Mouse (Mus musculus): ENCODE results near the gene Cwc27.

The Cwc27 gene

DNA sequence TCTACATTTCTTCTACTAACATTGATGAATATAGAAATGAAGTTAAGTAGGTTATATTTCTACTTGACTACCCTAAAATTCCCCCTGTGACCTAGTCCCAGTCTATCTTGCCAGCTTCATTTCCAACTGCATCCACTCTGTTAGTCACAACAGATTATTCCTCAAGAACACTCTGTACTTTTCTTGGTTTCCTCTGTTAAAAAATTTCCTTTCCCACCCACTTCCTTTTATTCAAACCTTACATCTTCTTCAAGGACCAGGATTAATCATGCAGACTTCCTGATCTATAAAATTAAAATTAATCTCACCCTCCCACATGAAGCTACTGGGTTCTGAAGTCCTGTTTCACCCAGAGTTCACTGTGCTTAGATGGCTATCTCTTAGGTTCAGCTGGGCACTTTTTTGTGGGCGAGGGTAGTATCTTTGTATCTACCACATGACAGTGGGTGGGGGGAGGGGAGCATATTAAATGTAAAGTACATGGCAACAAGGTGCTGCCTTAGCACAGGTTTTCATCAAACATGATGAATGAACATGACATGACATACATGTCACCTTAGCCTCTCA, 37.8 kb downstream of the Cwc27 start:
- DNase-seq (ENCODE audit: low spot score), result no peak

DNA sequence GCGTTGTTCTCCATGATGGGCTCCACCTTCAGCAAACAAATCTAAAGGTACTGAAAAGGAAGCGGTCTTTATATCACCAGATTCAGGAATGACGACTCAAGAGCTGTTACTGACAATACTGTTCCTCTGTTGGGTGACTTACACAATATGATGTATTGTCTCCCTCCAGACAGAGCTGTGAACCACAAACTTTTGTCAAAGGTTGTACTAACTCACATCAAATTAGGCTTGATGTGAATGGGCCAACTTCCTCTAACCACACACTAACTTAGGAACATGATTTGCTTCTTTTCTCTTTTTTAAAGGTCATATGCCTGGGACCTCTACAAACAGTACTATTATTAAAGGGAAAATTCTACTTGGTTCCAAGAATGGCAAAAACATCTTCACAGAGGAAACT, 53.7 kb downstream of the Cwc27 start:
- DNase-seq (ENCODE audit: low spot score), result no peak

DNA sequence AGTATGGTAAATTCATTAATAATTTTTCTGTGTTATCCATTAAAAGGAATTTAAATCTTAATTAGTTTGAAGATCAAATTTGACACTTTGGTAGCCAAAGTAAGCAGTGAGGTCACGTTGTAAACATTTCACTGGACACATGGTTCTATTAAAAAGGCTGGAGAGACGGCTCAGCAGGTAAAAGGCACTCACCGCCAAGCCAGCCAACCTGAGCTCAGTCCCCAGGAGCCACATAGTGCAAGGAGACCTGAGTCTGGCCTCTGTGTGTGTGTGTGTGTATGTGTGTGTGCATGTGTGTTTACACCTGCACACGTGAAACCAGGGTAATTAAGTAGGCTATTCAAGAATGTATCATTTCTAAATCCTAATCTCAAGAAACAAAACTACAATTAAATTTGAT, 54.5 kb downstream of the Cwc27 start:
- no peak for DNase-seq (ENCODE audit: low spot score)

DNA sequence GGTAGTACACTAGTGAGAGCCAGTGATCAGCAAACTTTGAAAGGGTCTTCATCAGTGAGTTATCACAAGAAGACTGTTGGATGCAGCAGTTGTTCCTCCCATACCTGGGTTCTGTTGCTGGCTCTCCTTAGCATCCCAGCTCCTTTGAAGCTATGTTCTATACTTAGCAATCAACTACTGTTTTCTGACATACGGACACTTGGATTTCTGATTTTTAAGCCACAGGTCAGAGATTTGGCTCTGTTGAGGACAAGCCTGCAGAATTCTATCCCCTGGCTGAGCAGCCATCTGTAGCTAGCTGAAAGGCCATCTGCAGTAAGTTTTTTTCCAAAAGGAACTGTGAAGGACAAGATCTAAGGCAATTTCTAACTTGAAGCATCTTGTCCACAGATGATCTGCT, 57.6 kb downstream of the Cwc27 start:
- DNase-seq (ENCODE audit: low spot score), result no peak

DNA sequence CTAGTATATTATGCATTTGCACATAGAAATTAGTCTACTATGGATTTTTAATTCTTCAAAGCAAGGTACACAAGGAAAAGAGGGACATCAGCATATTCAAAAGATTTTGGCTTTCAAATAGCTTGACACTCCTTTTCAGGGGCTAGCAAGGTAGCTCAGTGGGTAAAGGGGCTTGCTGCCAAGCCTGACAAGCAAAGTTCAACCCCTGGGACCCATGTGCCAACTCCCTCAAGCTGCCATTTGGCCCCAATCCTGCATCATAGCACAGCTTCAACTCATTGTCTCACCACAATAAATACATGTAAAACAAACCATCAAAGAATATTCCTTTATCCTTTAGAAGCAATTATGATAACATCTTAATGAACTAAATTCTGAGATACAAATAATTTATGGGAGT, 69.9 kb downstream of the Cwc27 start:
- no peak for DNase-seq (ENCODE audit: low spot score)

DNA sequence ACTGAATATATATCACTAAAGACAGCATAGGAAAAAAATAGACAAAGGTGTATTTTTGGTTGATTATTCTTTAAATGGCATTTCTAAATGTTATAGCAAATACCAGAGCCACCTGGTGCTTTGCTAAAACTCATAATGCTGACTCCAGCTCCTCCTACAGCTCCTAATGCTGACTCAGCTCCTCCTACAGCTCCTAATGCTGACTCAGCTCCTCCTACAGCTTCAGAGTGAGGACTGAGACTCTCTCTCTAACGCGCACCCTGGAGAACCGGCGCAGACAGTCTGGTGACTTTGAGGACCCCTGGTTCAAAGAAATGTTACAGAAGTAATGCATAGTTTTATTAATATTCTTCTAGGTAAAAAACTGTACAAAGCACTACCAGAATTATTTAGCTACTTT, 74.1 kb downstream of the Cwc27 start:
- DNase-seq (ENCODE audit: low spot score), result no peak

DNA sequence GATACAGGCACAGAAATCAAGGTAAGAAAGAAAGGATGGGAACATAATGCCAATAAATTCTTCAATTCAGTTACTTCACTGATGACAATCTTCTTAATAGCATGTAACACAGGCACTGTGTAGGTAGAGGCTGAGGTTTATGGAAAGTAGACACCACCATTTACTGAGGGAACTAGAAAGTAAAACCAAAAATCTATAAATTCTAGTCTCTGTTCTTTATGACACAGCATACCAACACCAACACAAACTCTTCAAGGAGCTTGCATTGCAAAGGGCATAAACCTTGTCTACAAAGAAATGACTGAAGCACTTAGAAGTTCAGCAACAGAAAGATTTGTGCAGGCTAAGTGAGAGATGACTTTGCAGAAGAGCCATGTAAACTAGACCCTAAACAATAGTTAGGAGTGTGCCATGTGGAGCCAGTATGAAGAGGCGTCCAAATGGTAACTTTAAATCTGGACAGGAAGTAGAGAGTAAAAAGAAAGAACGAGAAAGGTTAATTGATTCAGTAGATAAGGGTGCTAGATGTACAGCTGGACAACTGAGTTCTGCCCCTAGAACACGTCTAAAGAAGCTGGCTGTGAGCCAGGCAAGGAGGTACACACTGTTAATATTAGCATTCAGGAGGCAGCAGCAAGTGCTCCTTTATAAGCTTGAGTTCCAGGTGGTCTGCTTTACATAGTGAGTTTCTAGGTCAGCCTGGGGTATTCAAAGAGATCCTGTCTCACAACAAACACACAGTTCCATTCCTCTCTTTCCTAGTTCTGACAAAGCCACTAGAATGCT, 87.5 kb downstream of the Cwc27 start:
- DNase-seq (ENCODE audit: low spot score), result no peak

DNA sequence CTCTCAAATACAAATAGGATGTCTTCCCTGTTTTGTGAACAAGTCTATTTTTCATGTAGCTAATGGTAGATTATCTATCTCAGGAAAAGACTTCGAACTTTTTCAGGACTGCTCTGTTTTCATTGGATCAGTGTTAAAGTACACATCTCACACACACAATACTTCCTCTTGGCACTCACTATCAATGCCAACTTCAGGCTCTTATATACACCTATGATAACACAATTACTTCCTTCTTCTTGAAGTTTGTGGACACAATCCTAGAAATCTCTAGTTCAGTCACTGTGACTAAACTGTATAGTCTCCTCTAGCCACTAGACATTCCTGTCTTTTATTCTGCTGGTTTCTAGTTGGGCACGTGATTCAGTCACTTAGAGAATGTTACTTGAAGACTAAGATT, 89.3 kb downstream of the Cwc27 start:
- DNase-seq (ENCODE audit: low spot score), result no peak

DNA sequence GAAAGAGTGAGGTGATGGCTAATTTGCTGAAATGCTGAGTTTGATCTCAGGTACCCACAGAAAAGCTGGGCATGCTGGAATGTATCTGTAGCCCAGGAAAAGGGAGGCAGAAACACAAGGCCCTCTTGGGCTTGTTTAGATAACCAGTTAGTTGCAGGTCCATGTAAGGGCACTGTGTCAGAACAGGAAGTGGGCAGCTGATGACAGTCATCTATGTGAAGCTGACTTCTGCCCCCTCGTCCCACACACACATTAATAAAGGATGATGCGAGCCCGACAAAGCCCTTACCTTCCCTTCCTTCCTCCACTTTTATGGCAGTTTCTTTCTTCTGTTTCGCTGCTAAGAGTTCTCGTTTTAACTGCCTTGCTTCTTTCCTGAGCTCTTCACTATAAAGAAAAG, 96.8 kb downstream of the Cwc27 start:
- no peak for DNase-seq (ENCODE audit: low spot score)

DNA sequence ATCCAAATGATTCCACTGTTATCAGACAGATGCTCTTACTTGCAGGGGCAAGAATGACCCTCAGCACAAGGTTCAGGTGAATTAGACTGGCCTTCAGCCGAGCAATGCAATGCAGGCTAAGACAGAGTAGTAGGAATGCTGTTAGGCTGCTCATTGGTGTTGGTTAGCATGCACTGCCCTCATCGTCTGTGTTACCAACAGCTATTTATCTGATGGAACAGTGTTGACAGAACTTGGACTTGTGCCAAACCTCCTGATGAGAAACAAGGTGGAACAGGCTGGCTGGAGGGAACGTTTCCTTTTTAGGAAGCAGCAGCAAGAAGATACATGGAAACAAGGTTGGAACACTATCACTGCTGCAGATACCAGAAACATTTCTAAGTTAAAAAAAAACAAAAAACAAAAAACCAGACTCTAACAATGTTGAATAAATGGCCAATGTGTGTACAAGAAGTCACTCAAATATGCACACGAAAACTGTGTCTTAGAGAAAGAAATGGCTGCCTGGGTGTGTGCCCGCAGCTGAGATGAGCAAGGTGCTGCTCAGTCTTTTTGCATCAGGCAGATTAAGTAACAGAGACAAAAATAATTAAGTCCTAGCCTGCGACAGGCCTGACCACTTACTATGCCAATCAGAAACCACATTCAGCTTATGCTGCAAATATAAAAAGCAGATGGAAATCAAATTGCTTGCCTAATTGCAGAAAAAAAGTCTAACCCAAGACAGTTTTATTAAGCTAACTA, 122.2 kb downstream of the Cwc27 start:
- DNase-seq (ENCODE audit: low spot score), result peak; percentile 20

DNA sequence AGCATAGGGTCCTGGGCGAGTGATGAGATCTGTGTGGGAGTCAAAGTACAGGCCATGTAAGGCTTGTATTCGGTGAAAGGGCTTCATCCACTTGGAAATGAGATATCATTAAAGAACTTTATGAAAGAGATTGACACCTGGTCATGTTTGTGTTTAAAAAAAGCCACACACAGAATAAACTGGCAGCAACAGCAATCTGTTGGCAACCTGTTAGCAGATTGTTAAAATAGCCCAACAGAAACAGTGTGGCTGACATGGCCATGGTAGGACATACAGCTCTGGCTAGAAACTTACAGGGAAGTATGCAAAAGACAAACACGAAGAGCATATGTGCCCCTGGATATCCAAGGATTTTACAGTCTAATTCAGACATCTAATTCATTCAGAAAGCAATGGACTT, 124.2 kb downstream of the Cwc27 start:
- DNase-seq (ENCODE audit: low spot score), result no peak

DNA sequence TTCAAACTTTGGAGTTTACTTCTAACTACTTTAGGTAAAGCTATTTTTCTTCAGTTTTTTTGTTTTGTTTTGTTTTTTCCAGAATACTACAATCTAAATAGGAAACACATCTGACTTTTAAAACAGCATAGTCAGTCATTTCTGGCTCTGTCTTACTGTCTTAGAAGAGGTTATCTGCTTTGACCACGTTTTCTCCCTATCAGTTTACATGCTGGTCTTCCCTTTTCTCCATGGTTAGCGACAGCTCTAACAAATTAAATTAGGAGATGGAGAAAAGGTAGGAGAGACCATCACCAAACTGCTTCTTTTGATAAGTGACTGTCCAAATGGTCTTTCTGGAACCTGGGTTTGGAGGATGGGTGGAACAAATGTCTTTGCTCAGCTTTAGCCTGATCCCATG, 131.4 kb downstream of the Cwc27 start:
- no peak for DNase-seq (ENCODE audit: low spot score)

DNA sequence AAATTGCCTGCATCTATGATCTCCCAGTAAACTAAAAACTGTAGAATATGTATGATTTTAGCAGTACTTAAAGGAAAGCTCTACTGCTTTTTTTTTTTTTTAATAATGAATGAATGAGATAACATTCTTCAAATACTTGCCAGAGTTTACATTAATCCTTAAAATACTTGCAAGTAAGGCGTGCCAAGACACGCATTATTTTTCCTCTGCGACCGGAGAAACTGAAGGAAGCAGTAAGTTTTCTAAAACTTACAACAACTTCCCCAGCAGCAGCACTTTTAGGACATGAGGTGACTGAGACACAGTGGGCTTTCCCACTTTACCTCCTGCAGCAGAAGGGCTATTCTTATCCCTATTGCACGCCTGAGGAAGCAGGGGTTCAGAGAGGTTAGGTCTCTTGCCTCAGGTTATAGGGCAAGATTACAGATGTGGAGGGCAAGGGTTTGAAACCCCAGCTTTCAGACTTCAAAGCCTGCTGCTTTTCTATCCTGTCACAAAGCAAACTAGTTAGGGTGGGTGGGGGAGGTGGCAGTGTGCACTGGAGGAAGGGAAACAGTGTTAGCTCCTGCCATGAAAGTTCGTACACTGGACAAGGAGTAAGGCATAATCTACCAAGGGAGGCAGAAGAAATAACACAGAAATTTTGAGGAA, 132.5 kb downstream of the Cwc27 start:
- DNase-seq (ENCODE audit: low spot score), result no peak

DNA sequence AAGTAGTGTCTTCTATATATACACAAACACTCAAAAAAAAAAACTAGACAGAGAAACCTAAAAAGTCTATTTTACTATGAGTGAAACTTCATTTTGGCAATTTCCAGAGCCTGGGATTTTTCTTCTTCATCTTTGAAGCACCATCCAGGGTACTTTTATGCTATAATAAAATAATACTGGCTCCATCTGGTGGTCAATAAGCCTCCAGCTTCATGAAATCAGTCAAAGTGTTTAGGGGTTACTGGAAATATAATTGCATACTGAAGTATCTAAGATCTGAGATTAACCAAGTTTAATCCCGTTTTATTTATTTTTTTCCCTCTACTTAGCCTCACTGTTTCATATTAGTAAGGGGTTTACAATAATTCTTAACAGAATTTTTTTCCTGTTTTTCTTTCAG, 135.7 kb downstream of the Cwc27 start:
- no peak for DNase-seq (ENCODE audit: low spot score)

DNA sequence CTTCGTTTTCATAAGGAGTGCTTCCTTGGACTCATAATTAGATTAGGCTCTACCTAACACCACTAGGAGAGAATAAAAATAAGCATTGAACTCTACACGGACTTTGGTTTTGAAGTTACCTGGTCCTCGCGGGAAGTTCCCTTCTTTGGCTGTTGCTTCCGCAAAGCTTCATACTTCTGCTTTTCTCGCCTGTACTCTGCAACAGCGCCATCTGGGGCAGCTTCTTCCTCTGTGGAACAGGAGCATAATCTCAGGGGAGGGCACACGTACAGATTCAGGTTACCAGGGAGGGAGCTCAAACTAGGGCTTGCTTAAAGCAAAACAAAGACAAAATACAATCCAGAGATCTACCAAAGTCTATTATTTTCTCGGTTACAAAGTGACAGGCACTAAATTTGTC, 155.8 kb downstream of the Cwc27 start:
- DNase-seq (ENCODE audit: low spot score), result no peak

DNA sequence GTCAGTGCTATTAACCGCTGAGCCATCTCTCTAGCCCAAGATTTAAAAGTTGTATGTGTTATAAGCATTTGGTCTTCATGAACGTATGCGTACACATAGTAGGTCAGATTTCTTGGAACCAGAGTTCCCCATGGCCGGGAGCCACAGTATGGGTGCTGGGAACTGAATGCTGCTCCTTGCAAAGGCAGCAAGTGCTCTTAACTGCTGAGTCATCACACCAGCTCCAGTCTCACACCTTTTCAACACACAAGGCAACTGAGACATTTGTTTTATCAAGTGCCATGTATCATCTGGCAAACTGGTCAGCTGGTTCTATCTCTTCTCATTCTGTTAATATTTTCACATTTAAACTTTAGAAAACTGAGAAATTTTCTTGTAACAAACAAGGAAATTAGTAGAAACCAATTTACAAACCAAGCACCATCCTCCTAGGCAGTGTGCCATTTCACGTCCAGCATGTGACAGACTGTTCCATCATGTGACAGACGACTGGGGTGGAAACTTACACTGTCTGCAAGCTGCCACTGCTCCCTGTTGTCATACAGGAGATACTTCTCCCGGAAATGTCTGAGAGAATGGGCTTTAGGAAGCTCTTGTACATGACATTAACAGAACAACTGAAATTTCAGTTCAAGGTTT, 156.8 kb downstream of the Cwc27 start:
- DNase-seq (ENCODE audit: low spot score), result no peak

DNA sequence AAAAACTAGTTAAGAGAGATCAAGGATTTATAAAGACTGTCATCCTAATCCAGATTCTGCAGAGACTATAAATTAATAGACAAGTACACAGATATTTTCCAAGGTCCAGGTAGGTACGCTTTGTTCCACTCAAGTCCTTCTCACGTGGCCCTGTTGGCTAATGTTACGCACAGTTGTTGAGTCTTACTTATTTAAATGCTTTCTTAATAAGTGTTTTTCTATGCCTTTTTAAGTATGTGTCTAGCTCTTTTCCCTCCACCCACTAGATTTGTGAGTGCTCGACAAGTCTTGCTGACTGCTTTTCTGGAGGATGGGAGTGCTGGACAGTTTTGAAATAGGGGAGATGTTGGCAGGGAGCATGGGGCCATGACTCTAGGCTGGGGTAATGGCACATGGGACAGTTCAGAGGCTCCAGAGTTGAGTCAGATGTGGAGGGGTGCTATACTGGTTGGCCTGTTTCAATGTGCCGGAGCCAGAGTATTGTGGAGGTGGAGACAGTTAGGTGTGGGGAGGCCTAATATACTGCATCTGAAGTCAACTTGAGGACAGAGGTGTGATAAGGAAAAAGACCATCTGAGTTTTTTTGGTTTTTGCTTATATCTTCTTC, 160.2 kb downstream of the Cwc27 start:
- no peak for DNase-seq (ENCODE audit: low spot score)

DNA sequence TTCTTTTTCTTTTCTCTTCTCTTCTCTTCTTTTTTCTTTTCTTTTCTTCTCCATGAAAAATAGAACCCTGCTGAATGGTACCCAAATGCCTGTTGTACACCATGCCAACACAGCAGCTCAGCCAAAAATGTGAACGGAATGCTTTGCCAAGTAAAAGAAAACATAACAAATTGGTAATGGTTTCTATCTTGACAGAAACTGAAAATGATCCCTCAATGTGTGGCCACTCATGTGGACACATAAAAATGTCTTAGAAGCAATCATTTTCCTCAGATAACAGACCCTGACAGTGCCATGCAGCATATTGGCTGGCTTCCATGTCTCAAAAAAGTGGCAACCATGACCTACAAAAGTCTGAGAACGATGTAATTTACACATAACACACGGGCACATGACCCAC, 161.8 kb downstream of the Cwc27 start:
- DNase-seq (ENCODE audit: low spot score), result no peak

DNA sequence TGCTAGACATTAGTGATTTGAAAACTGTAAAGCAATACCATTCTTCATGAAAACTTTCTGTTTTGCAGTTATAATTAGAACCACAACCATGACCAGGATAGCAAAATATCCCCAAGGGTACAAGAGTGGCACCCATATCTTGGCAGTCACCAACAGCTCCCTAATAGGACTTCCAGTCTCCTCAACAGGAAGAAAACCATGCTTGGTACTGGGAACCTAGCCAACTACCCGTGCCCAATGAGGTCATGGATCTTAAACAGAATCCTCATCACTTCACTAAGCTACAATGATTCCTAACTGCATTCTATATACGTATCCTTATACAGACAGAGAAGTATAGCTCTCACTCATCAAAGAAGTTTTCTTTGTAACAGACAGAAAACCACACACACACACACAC, 165.2 kb downstream of the Cwc27 start:
- DNase-seq (ENCODE audit: low spot score), result no peak

DNA sequence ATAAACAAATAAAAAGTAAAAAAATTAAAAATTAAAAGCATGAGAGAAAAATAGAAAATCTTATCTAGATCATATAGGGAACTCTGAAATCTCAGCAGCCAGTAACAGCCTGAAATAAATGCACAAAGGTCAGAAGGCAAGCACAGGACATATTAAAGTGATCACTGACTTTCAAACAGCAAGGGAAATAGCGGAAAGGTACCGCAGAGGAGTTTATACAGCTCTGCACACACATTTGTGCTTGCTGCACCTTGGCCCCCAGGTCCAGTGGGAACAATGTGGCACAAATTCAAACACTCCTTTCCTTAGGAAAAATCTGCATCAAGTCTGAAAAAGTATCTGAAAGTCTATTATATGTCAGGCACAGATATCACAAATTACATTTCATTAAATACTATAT, 166.3 kb downstream of the Cwc27 start:
- no peak for DNase-seq (ENCODE audit: low spot score)

DNA sequence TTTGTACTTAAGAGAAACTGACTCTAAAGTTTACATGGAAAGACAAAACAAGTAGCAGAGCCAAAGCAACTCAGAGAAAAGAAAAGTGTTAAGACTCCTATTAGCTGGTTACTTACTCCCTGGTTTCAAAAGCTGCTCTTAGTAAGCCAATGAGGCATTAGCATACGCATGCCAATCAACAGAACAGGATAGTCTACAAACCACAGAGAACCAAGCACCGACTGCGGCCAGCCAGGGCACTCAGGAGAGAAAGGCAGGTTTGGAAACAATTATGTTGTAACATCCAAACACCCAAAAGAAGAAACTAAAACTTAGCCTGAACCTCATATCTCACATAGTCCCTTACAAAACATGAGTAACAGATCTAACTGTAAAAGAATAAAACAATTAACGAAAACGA, 166.8 kb downstream of the Cwc27 start:
- no peak for DNase-seq (ENCODE audit: low spot score)

DNA sequence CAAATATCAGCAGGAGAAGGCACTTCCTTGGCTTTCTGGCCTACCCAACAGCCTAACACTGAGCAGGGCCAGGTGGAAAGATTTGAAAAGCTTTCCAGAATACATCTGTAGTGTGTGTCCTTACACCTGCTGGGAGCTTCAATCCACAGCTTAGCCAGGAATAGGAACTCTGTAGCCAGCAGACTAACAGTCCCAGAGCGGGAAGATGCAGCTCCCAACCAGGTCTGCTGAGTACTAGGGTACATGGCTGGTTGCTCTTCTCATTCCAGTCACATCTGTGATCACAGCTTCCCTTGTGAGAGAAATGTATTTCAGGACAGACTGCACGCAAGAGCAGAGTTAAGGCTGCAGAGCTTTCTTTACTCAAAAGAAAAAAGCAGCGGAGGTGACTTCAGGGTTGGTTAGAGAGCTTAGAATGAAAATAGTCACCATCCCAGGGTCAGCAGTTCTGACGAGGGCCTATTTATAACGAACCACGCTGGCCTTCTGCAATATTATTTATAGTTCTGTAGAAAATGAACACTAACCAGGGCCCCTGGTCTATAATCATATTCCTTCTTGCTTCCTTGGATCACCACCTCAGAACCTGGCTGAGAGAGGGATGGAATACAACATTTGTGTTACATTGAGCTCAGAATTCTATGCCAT, 171.0 kb downstream of the Cwc27 start:
- no peak for DNase-seq (ENCODE audit: low spot score)

Measured in yolk sac, embryonic 10.5 days (tissue).